Mouse (Mus musculus) right cerebral cortex, postnatal 14 days (tissue): ENCODE data around the gene Gid8.

Source experiments
- DNase-seq: peaks from one replicate; pipeline ENCODE4 v3.0.0; 2022

Gid8 gene

DNA sequence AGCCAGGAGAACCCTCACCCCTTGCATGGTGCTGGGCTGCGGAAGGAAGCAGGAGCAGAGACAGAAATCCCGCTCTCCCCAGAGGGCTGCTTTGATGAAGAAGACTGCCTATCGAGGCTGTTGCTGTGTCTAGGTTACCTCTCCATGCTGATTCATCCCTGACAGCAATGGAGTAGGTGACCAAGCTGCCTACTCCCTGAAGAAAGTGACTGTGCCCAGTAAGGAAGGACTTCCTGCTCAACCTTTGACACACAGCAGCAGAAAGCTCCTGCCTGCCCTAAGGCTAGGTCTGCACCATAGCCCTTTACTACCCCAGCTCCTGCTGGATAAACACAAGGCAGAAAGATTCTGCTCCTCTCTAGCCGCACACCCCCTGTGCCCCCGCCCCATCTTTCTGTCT, 39.0 kb downstream of the Gid8 start:
- DNase-seq = no peak

DNA sequence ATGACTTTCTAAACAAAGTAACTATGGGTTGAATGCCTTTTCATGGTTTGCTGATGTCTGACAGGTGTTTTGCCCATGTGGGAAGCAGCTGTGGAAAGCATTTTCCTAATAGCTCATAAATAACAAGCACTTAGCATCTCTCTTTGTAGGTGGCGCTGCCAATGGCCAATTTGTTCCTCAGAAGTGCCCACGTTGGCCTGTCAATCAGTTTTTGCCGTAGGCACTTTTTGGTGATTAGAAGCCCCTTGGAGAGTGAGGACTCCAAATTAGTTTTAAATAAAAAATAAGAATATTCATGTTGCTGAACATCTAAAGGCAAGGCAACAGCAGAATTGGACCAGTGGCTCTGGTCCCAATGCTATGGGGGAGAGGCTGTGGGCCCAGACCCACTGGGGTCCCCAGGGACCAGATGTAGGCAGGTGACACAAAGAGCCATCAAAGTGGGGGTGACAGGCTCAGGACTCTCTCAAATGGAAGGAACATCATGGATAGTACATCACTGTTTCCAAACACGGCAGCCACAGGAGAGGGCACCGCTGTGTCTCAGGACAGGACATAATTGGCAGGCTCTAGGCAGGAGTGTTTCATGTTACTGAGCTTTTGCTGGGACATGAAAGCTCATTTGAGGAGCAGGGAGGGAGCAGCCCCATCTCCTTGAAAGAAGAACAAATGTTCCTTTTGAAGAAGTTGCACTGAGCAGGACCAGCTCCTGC, 45.2 kb downstream of the Gid8 start:
- no peak for DNase-seq

DNA sequence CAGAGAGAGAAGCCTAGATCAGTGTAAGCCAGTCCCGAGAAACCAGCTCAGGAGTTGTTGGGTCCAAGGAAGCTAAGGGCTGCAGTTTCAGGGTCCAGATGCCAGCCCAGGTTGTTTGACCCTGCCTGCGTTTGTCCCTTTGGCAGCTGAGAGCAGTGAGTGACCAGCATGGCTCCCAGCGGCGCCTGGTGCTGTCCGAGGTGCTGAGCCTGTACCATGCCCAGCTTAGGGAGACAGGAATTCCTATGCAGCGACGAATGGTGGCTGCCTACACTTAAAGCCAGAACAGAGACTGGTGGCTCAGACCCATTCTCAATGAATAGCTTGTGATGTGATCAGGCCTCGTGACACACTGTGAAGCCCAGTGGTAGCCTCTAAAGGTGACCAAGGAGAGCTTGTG, 46.0 kb downstream of the Gid8 start:
- no peak for DNase-seq

DNA sequence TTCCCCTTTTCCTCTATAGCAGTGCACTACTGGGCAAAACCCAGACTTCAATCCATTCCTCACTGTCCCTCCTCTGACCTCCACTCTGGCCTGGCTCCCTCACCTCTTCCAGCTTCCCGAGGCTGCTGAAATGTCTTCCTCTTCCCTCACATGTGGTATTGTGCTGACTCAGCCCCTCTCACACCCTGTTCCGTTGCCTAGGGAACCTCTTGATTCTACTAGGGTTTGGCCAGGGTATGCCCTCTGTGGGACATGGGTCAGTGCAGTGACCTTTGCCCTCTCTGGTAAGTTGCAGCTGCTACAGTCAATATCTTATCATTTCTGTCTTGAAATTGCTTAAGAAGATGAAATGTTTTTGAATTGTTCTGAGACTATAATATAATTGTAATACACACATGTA, 46.9 kb downstream of the Gid8 start:
- DNase-seq = no peak

DNA sequence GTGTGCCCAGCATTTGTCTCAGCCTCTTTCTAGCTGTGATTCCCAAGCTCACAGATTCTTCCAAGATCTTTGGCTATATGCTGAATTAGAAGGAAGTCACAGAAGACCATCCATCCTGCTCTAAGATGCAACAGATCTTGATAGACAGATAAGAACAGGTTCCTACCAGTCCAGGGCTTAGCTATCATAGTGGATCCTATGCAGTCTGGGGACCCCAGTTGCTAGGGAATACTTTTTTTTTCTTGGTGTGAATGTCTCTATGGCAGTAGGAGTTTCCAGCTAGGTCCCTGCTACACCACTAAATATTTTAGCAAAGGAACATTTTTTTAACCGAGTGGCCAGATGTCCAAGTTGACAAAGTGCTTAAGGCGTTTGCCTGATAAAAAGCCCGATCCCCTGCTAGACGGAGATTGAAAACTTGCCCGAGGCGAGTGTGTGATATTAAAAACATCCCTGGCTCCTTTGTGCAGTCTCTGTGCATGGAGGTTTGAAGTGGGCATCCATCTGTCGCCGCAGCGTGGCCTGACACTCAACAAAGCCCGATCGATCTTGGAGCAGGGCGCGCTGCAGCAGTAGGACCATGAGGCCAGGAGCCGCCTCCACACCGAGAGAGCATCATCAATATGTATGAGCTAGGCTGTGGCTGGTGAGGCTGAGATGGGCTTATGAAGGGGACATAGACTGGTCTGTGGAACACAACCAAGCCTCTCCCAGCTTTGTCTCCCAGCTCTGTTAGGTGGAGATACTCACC, 48.8 kb downstream of the Gid8 start:
- DNase-seq = no peak

GRCm38 (mm10) chr2:180764986-180765385, 55.1 kb downstream of the Gid8 start:
- no peak for DNase-seq

GRCm38 (mm10) chr2:180765713-180766112, 55.8 kb downstream of the Gid8 start:
- DNase-seq = no peak
